Mouse (Mus musculus): ENCODE results near the gene Defa20. TPM values are rescaled to one million over a fixed set of nuclear protein-coding genes. Genes with fewer than 3 reads are reported as not detected.
"Not testable (repeated sequence)": the region's sequence is repeated elsewhere in the genome, so short reads cannot be mapped to it uniquely, and the experiment has no call there.

Gene Defa20
- polyA plus RNA-seq (2012; rRNA removed) = not detected in 2 replicates

- not testable (repeated sequence) for DNase-seq (ENCODE audit: low spot score)
These were observed at the start of gene Defa20 for GRCm38 (mm10) chr8:21508958-21509357. TSS of gene Defa20 (plus strand) at chr8:21509258.

GRCm38 (mm10) chr8:21528732-21529131 lies 19.7 kb downstream of the Defa20 start, which contains the start of gene Defa32:
TSS of gene Defa32 (plus strand) at chr8:21529032.
- DNase-seq (ENCODE audit: low spot score) = not testable (repeated sequence)

Other genes starting within 250 kb of the Defa20 start
- gene Defa27, start 193.7 kb upstream of the Defa20 start, polyA plus RNA-seq (2012; rRNA removed) = not detected in 2 replicates
- not detected in 2 replicates for gene Defa29, start 182.2 kb upstream of the Defa20 start, polyA plus RNA-seq (2012; rRNA removed)
- not detected in 2 replicates for gene Defa2, start 130.7 kb upstream of the Defa20 start, polyA plus RNA-seq (2012; rRNA removed)
- not detected in 2 replicates for gene Defa33, start 117.4 kb upstream of the Defa20 start, polyA plus RNA-seq (2012; rRNA removed)
- not detected in 2 replicates for gene Defa36, start 81.8 kb upstream of the Defa20 start, polyA plus RNA-seq (2012; rRNA removed)
- gene Gm7849, start 52.7 kb upstream of the Defa20 start, polyA plus RNA-seq (2012; rRNA removed) = not detected in 2 replicates
- gene Defa32, start 19.8 kb downstream of the Defa20 start, polyA plus RNA-seq (2012; rRNA removed) = not detected in 2 replicates
- gene Defa37, start 56.1 kb downstream of the Defa20 start, polyA plus RNA-seq (2012; rRNA removed) = not detected in 2 replicates
- gene Defa28, start 73.7 kb downstream of the Defa20 start, polyA plus RNA-seq (2012; rRNA removed) = not detected in 2 replicates
- gene Gm7861, start 85.2 kb downstream of the Defa20 start, polyA plus RNA-seq (2012; rRNA removed) = not detected in 2 replicates
- gene Defa26, start 108.9 kb downstream of the Defa20 start, polyA plus RNA-seq (2012; rRNA removed) = not detected in 2 replicates
- gene Defa17, start 146.5 kb downstream of the Defa20 start, polyA plus RNA-seq (2012; rRNA removed) = not detected in 2 replicates
- gene Defa34, start 156.5 kb downstream of the Defa20 start, polyA plus RNA-seq (2012; rRNA removed) = not detected in 2 replicates
- not detected in 2 replicates for gene AY761184, start 194.4 kb downstream of the Defa20 start, polyA plus RNA-seq (2012; rRNA removed)
- not detected in 2 replicates for gene Defa24, start 225.2 kb downstream of the Defa20 start, polyA plus RNA-seq (2012; rRNA removed)

Measured in urinary bladder, adult 2 months (tissue).